Mouse (Mus musculus) heart, postnatal 0 days (tissue): ENCODE measurements around the gene 4931417E11Rik.

Experiments
- CTCF ChIP-seq: IDR thresholded peaks from 2 replicates; pipeline ENCODE4 v1.5.1; 2016; ENCODE audit warnings: antibody characterized with exemption, control low read depth, low read depth
- EP300 ChIP-seq: IDR thresholded peaks from 2 replicates; pipeline ENCODE4 v1.6.1; 2016; ENCODE audit warnings: antibody characterized with exemption, low read depth

GRCm38 (mm10) chr6:73497321-73497720 lies 27.9 kb upstream of the 4931417E11Rik start:
- TF ChIP-seq EP300 (no peak), CTCF (no peak)
